Mouse (Mus musculus): ENCODE measurements around the gene Olfr996. TPM values are rescaled to one million over a fixed set of nuclear protein-coding genes. Genes with fewer than 3 reads are reported as not detected.
"Not testable (repeated sequence)": the region's sequence is repeated elsewhere in the genome, so short reads cannot be mapped to it uniquely, and the experiment has no call there.

The Olfr996 gene
- total RNA-seq (2021) (not detected), polyA plus RNA-seq (2012; rRNA removed) (not detected in 2 replicates)
- long read RNA-seq = 0 reads

DNA sequence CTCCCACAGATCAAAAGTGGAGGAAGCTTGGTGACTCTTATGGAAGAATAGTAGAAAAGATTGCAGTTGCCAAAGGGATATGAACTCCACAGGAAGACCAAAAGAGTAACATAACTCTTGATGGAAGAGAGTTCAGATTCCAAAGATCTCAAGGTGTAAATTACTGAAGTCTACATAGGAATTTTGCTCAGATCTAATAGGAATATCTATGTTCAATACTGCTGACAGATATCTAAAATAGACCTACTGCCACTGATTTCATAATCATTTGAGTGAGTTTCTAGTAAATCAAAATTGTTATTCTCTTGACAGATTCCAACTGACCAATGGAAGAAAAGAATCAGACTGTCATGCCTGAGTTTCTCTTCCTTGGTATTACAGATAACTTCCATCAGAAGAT is at the start of gene Olfr996:
Gene Olfr996 (plus strand): TSS at position 301 of the 400 bp plus-strand sequence.
- Histone ChIP-seq H3K4me1 (ENCODE audit: control insufficient read depth, insufficient read depth, low read length) (no peaks in the 10 kb centered on the region), H3K27me3 (ENCODE audit: control insufficient read depth, insufficient read depth, low read length) (no peaks in the 10 kb centered on the region), H3K9ac (ENCODE audit: low read depth, low read length) (no peak within 1 kb of the TSS), H3K4me3 (no peak within 1 kb of the TSS), H3K36me3 (ENCODE audit: control insufficient read depth, insufficient read depth, low read length) (no peaks in the 10 kb centered on the region), H3K27ac (no peak within 1 kb of the TSS), H3K79me2 (replicated peaks; ENCODE audit: control insufficient read depth, insufficient read depth, low read length) (no peaks in the 10 kb centered on the region)
- DNase-seq = no peak
- intact Hi-C loops (cut with DNase I) = no loop called here
- TF ChIP-seq POLR2A (IDR thresholded peaks at IDR 0.05; ENCODE audit: insufficient read depth, low read depth, low read length) (no peak), CTCF (IDR thresholded peaks at IDR 0.05) (no peak), EP300 (IDR thresholded peaks at IDR 0.05; ENCODE audit: insufficient read depth, low read depth, low read length) (no peak)

DNA sequence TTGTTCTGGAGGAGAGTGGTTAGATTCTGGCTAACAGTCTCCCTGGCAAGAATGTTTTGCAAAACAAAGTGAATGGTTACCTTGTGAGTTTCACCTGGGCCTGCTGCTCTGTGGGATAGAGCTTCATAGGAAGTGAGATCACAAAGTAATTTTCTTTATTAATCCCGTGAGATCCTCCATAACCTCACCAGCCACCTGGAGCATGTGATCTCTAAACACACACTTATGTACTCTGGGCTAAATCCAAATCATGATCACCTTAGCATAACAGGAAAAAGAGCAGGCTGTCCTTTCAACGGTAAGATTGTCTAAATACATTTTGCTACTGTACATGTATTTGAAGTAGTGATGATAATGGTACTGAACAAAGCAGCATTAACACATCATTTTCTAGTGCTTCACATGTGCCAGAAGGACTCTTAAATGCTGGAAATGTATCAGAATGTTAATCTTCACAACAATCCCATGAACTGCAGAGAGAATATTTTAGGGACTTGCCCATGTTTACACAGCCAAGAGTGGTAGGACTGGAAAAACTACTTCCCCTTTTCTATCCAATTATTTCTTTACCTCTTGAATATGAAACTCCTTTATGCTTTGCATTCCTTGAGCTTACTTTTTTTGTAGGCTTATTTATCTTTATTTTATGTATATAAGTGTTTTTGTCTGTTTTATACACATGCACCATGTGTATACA is 46.8 kb upstream of the Olfr996 start:
- Histone ChIP-seq H3K27me3 (ENCODE audit: control insufficient read depth, insufficient read depth, low read length) (no peaks in the 10 kb centered on the region), H3K4me1 (ENCODE audit: control insufficient read depth, insufficient read depth, low read length) (no peaks in the 10 kb centered on the region), H3K9ac (ENCODE audit: low read depth, low read length) (no peak overlapping the region), H3K27ac (no peak overlapping the region), H3K36me3 (ENCODE audit: control insufficient read depth, insufficient read depth, low read length) (no peaks in the 10 kb centered on the region), H3K4me3 (no peak overlapping the region), H3K79me2 (replicated peaks; ENCODE audit: control insufficient read depth, insufficient read depth, low read length) (no peaks in the 10 kb centered on the region)
- intact Hi-C loops (cut with DNase I) = no loop called here
- no peak for DNase-seq
- TF ChIP-seq POLR2A (IDR thresholded peaks at IDR 0.05; ENCODE audit: insufficient read depth, low read depth, low read length) (no peak), CTCF (IDR thresholded peaks at IDR 0.05) (no peak)
- WGBS = 62% methylated on average over 2 of the region's 2 CpGs

DNA sequence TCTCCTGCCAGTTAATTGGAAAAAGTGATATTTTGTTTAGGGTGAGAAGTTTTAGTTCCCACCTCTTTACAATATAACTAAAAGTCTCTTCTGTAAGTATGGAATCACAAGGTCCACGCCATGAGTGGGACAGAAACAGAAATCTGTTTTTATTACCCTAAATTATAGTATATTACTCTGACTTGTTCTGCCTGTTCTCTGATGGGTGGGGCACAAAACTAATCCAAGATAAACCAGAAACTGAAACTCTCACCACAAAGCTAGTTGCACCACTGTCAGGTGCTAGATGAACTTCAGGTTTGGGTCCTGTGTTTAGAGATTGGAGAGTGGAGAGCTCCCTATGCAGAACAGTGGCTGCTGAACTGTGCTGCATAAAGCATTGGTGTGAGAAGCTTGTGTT is 45.1 kb upstream of the Olfr996 start:
- no peak overlapping the region for H3K9ac ChIP-seq (ENCODE audit: low read depth, low read length)
- TF ChIP-seq POLR2A (IDR thresholded peaks at IDR 0.05; ENCODE audit: insufficient read depth, low read depth, low read length) (no peak), EP300 (IDR thresholded peaks at IDR 0.05; ENCODE audit: insufficient read depth, low read depth, low read length) (no peak), CTCF (IDR thresholded peaks at IDR 0.05) (no peak)
- no peak for DNase-seq
- no peaks in the 10 kb centered on the region for H3K27me3 ChIP-seq (ENCODE audit: control insufficient read depth, insufficient read depth, low read length)
- intact Hi-C loops (cut with DNase I) = no loop called here
- WGBS = 85% methylated on average over 1 of the region's 1 CpGs
- no peaks in the 10 kb centered on the region for H3K79me2 ChIP-seq (replicated peaks; ENCODE audit: control insufficient read depth, insufficient read depth, low read length)
- no peak overlapping the region for H3K4me3 ChIP-seq
- no peaks in the 10 kb centered on the region for H3K4me1 ChIP-seq (ENCODE audit: control insufficient read depth, insufficient read depth, low read length)
- H3K36me3 ChIP-seq (ENCODE audit: control insufficient read depth, insufficient read depth, low read length) = no peaks in the 10 kb centered on the region
- no peak overlapping the region for H3K27ac ChIP-seq

DNA sequence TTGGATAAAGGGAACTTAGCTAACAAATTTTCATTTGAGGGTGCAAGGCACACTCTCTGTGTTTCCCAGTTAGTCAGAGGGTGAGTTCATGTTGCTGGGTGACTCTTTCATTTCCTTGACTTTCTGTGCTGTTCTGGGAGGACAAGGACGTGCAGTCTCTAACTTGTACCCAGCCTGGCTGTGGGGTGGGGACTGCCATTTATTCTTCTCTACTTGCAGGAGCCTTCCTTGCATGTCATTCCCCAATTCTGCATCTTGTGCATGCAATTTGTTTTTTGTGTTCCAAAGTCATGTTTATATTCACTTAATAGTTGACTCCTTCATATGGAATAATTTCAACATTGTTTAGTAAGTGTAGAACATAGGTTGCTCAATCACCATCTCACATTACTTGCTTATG is 24.2 kb upstream of the Olfr996 start:
- intact Hi-C loops (cut with DNase I) = no loop called here
- Histone ChIP-seq H3K36me3 (ENCODE audit: control insufficient read depth, insufficient read depth, low read length) (no peaks in the 10 kb centered on the region), H3K4me3 (no peak overlapping the region), H3K27ac (no peak overlapping the region), H3K9ac (ENCODE audit: low read depth, low read length) (no peak overlapping the region), H3K27me3 (ENCODE audit: control insufficient read depth, insufficient read depth, low read length) (no peaks in the 10 kb centered on the region), H3K79me2 (replicated peaks; ENCODE audit: control insufficient read depth, insufficient read depth, low read length) (no peaks in the 10 kb centered on the region), H3K4me1 (ENCODE audit: control insufficient read depth, insufficient read depth, low read length) (no peaks in the 10 kb centered on the region)
- WGBS = 47% methylated on average over 1 of the region's 1 CpGs
- TF ChIP-seq EP300 (IDR thresholded peaks at IDR 0.05; ENCODE audit: insufficient read depth, low read depth, low read length) (no peak), CTCF (IDR thresholded peaks at IDR 0.05) (no peak), POLR2A (IDR thresholded peaks at IDR 0.05; ENCODE audit: insufficient read depth, low read depth, low read length) (no peak)
- no peak for DNase-seq

DNA sequence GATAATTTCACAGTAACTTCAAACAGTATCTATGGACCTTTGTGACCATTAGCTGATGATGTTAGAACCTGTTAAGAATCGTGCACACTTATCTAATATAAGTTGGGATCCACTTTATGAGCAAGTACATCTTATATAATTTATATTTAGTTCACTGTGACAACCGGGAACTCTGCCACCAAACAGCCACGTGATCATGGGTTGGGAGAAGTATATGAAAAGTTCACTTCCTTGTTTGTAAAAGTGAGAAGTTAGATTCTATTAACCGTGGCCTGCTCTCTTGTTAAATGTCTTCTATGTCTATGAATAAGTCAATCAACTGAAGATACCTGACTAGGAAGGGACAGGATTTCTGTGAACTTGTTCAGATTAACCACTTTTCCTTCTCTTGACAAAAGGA is 18.8 kb upstream of the Olfr996 start:
- no peak overlapping the region for H3K4me3 ChIP-seq
- whole genome bisulfite sequencing = 35% methylated on average over 4 of the region's 4 CpGs
- no peaks in the 10 kb centered on the region for H3K79me2 ChIP-seq (replicated peaks; ENCODE audit: control insufficient read depth, insufficient read depth, low read length)
- no peak overlapping the region for H3K27ac ChIP-seq
- intact Hi-C loops (cut with DNase I) = loop anchor here (5.0 to 10.0 kb wide), 2 partner anchors 275 to 538 kb away; no protein-coding TSS in a partner anchor
- no peak overlapping the region for H3K9ac ChIP-seq (ENCODE audit: low read depth, low read length)
- no peaks in the 10 kb centered on the region for H3K27me3 ChIP-seq (ENCODE audit: control insufficient read depth, insufficient read depth, low read length)
- H3K36me3 ChIP-seq (ENCODE audit: control insufficient read depth, insufficient read depth, low read length) = no peaks in the 10 kb centered on the region
- no peak for DNase-seq
- no peaks in the 10 kb centered on the region; the same call in 1 of the 2 replicates for H3K4me1 ChIP-seq (ENCODE audit: control insufficient read depth, insufficient read depth, low read length)
- TF ChIP-seq POLR2A (IDR thresholded peaks at IDR 0.05; ENCODE audit: insufficient read depth, low read depth, low read length) = no peak
- no peak for TF ChIP-seq EP300 (IDR thresholded peaks at IDR 0.05; ENCODE audit: insufficient read depth, low read depth, low read length)
- no peak for TF ChIP-seq CTCF (IDR thresholded peaks at IDR 0.05)

DNA sequence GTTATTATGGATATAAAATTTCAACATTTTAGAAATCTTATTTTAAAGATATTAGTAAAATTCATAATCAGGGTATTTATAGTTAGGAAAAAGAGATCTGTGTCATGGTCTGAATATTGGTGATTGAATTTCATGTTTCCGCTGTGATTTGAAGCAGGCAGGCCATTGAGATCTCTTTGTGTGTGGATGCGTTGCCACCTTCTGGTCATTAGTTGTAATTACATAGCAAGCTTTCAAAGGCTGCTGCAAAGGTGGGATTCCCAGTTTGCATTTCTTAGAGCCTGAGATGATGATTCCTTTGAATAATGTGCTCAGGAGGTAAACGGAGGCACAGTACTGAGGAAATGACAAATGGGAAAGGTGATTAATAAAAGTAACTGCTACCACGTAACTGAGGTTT is 17.8 kb upstream of the Olfr996 start:
- no peaks in the 10 kb centered on the region for H3K27me3 ChIP-seq (ENCODE audit: control insufficient read depth, insufficient read depth, low read length)
- no peaks in the 10 kb centered on the region; the same call in 1 of the 2 replicates for H3K4me1 ChIP-seq (ENCODE audit: control insufficient read depth, insufficient read depth, low read length)
- H3K4me3 ChIP-seq = no peak overlapping the region
- no peaks in the 10 kb centered on the region for H3K36me3 ChIP-seq (ENCODE audit: control insufficient read depth, insufficient read depth, low read length)
- TF ChIP-seq EP300 (IDR thresholded peaks at IDR 0.05; ENCODE audit: insufficient read depth, low read depth, low read length) = no peak
- peak; percentile 97 for TF ChIP-seq CTCF (IDR thresholded peaks at IDR 0.05)
- TF ChIP-seq POLR2A (IDR thresholded peaks at IDR 0.05; ENCODE audit: insufficient read depth, low read depth, low read length) = no peak
- intact Hi-C loops (cut with DNase I) = loop anchor here (1.0 to 10.0 kb wide), 4 partner anchors 276 to 539 kb away; no protein-coding TSS in a partner anchor
- DNase-seq = peak in 1 of 2 experiments; percentile 13
- H3K27ac ChIP-seq = no peak overlapping the region
- 23% methylated on average over 4 of the region's 4 CpGs for WGBS
- no peaks in the 10 kb centered on the region for H3K79me2 ChIP-seq (replicated peaks; ENCODE audit: control insufficient read depth, insufficient read depth, low read length)
- H3K9ac ChIP-seq (ENCODE audit: low read depth, low read length) = no peak overlapping the region

DNA sequence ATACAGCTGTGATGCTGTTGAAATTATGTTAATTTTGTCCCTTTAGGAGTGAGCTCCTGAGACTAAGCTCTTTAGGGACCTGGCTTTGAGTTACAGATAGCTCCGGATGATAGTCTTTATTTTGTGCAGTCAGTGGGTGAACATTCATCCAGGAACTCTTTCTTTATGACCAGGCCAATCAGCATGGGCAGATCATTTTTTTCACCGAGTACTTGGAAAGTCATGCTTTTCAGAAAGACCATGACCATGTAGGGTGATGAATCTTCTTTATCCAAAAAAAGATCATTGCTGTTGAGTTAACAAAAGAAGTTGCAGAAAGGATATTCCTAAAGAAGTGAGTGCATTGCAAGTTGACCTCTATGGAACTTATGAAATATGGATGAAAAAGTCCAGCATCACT is 9.6 kb downstream of the Olfr996 start, which contains the start of gene Olfr998:
Gene Olfr998 (plus strand): TSS at position 301 of the 400 bp plus-strand sequence.
- WGBS = 78% methylated on average over 2 of the region's 2 CpGs
- H3K27me3 ChIP-seq (ENCODE audit: control insufficient read depth, insufficient read depth, low read length); H3K79me2 ChIP-seq (replicated peaks; ENCODE audit: control insufficient read depth, insufficient read depth, low read length); DNase-seq; H3K36me3 ChIP-seq (ENCODE audit: control insufficient read depth, insufficient read depth, low read length); H3K27ac ChIP-seq; H3K4me3 ChIP-seq; H3K4me1 ChIP-seq (ENCODE audit: control insufficient read depth, insufficient read depth, low read length); H3K9ac ChIP-seq (ENCODE audit: low read depth, low read length); intact Hi-C loops (cut with DNase I): not testable (repeated sequence)
